Mouse (Mus musculus) spleen, adult 2 months (tissue): Measurements from ENCODE around the gene Nipsnap1.

Experiments used
- CTCF ChIP-seq: fragments of 200-500 bp; IDR thresholded peaks from 2 replicates; pipeline ENCODE4 v1.5.1; 2011; ENCODE audit warnings: mild to moderate bottlenecking, inconsistent platforms; ENCODE audit not compliant: insufficient read depth, insufficient read length, insufficient replicate concordance; ENCODE audit errors: extremely low read depth
- POLR2A ChIP-seq: fragments of 200-500 bp; IDR thresholded peaks from 2 replicates; pipeline ENCODE4 v1.6.1; 2011; ENCODE audit warnings: low read depth, low read length, inconsistent platforms

DNA sequence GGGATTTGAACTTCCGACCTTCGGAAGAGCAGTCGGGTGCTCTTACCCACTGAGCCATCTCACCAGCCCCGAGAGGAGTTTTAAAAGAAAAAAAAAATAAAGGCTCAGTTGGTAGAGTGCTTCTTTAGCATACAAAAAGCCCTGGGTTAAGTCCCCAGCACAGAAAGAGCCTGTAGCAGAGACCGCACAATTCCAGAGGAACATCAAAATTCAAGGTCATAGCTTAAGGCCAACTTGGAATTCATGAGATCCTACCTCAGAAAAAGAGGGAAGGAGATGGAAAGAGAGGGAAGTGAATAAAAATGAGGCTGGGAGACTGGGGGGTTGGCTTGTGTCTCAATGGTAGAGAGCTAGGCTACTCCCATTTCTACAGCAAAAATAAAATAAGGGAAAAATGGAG is 19.6 kb upstream of the Nipsnap1 start:
- no peak for TF ChIP-seq CTCF
- no peak for TF ChIP-seq POLR2A
